Mouse (Mus musculus) CH12.LX (cell line): ENCODE measurements around the gene Ttll13.

Experiments used
- CTCF ChIP-seq, 2 experiments: IDR thresholded peaks in 1 of 2; conservative IDR thresholded peaks in 1 of 2; 2 replicates each; pipeline ENCODE4 v1.5.1; 2011 to 2012; ENCODE audit warnings: low read depth in 2 of 2, low read length in 2 of 2, improper control_type of control experiment in 1 of 2, inconsistent platforms in 1 of 2, mild to moderate bottlenecking in 1 of 2, moderate library complexity in 1 of 2
- EP300 ChIP-seq: IDR thresholded peaks from 2 replicates; pipeline ENCODE4 v1.6.1; 2011; ENCODE audit warnings: low read length, improper control_type of control experiment
- POLR2AphosphoS2 ChIP-seq: IDR thresholded peaks from 2 replicates; pipeline ENCODE4 v1.6.1; 2011; ENCODE audit warnings: low read depth, low read length, improper control_type of control experiment
- USF2 ChIP-seq: conservative IDR thresholded peaks from 2 replicates; pipeline ENCODE4 v1.6.1; 2011; ENCODE audit warnings: low read depth, low read length, improper control_type of control experiment
- ZMIZ1 ChIP-seq: IDR thresholded peaks from 2 replicates; pipeline ENCODE4 v1.6.1; 2012; ENCODE audit warnings: low read depth, mild to moderate bottlenecking, inconsistent platforms, low read length, improper control_type of control experiment

DNA sequence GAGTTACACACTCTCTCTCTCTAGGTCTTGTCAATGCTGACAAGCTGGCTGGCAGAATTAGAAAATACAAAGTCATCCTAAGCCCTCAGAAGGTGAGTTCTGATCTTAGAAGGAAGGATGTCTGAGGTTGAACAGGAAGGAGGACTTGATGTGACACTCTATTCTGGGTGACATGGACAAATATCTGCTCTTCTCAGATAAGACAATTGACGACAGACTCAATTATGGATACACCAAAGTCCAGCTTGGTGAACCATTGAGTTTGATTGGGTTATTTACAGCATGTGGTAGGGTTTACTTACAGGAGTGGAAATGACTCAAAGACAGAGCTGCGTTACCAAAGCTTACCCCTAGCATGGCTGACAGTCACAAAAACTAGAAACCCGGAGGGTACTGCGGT is 30.2 kb downstream of the Ttll13 start:
- TF ChIP-seq USF2 (no peak), ZMIZ1 (no peak), CTCF (conservative IDR thresholded peaks at IDR 0.05 in 1 of 2, IDR thresholded peaks at IDR 0.05 in 1 of 2; ENCODE audit: low read depth in 2 of 2, low read length in 2 of 2) (no peak), EP300 (no peak), POLR2AphosphoS2 (no peak)
